Mouse (Mus musculus) spleen, adult 2 months (tissue): ENCODE measurements around the gene Evi5l. TPM values are rescaled to one million over a fixed set of nuclear protein-coding genes. Genes with fewer than 3 reads are reported as not detected.

Experiments
- DNase-seq, 2 experiments: peaks; one replicate each; pipeline versions ENCODE4 v3.0.0 to v3.0.0-alpha.2; 2012 to 2021; ENCODE audit warnings: low spot score in 2 of 2, low read depth in 1 of 2
- H3K27ac ChIP-seq: fragments of 200-500 bp; 2 replicates; pipeline ENCODE4 v1.5.1; 2012; ENCODE audit warnings: low read length, inconsistent platforms; ENCODE audit not compliant: insufficient read depth
- H3K27me3 ChIP-seq: fragments of 200-500 bp; 2 replicates; pipeline ENCODE4 v1.6.1; 2012; ENCODE audit warnings: mild to moderate bottlenecking, moderate library complexity, low read length, inconsistent platforms; ENCODE audit not compliant: control insufficient read depth, insufficient read depth
- H3K36me3 ChIP-seq: fragments of 200-500 bp; 2 replicates; pipeline ENCODE4 v1.6.1; 2012; ENCODE audit warnings: mild to moderate bottlenecking, low read length, inconsistent platforms; ENCODE audit not compliant: control insufficient read depth, insufficient read depth
- H3K4me1 ChIP-seq: fragments of 200-500 bp; 2 replicates; pipeline ENCODE4 v1.6.1; 2011; ENCODE audit warnings: inconsistent platforms; ENCODE audit not compliant: control insufficient read depth, insufficient read depth, insufficient read length
- H3K4me3 ChIP-seq: fragments of 200-500 bp; 2 replicates; pipeline ENCODE4 v1.5.1; 2011; ENCODE audit warnings: mild to moderate bottlenecking, inconsistent platforms; ENCODE audit not compliant: insufficient read depth, insufficient read length; ENCODE audit errors: extremely low read depth
- CTCF ChIP-seq: fragments of 200-500 bp; IDR thresholded peaks from 2 replicates; pipeline ENCODE4 v1.5.1; 2011; ENCODE audit warnings: mild to moderate bottlenecking, inconsistent platforms; ENCODE audit not compliant: insufficient read depth, insufficient read length, insufficient replicate concordance; ENCODE audit errors: extremely low read depth
- POLR2A ChIP-seq: fragments of 200-500 bp; IDR thresholded peaks from 2 replicates; pipeline ENCODE4 v1.6.1; 2011; ENCODE audit warnings: low read depth, low read length, inconsistent platforms
- WGBS: fragments of 180-500 bp; shearing (Covaris S2); methylation state at CpG from one replicate; pipeline ENCODE4 v1.1.7; 2018; 5-methylcytosine and 5-hydroxymethylcytosine counted together
- polyA plus RNA-seq: library from polyadenylated mRNA; depleted of rRNA; stranded (reverse); fragments of >200 nt; gene quantifications from 2 replicates; pipeline ENCODE4 v1.2.3, GENCODE M21; 2012

Gene Evi5l
- polyA plus RNA-seq, 1 experiment, result 12.9 TPM

- H3K27ac ChIP-seq, result no peak overlapping the region
Measured at GRCm38 (mm10) chr8:4186151-4186550, 19.8 kb downstream of the Evi5l start.

DNA sequence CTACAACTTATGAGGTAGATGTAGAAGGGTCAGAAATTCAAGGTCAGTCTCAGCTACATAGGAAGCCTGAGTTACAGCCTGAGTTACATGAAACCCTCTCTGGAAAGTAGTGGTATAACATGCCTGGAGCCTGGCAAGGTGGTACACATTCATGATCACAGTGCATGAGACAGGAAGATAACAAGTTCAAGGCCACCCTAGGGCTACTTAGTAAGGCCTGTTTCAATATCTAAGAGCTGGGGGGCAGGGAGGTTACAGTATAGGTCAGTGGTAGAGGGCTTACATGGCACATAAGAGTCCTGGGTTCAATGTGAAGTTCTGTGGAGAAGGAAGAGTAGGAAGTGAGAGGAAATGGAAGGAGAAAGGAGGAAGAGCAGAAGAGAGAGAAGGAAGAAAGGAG lies 22.2 kb downstream of the Evi5l start:
- H3K36me3 ChIP-seq, result peaks cover 4% of the 10 kb centered on the region
- H3K27ac ChIP-seq, result no peak overlapping the region
- no peak for DNase-seq
- H3K27me3 ChIP-seq, result no peaks in the 10 kb centered on the region
- TF ChIP-seq POLR2A, result no peak
- no peak for TF ChIP-seq CTCF
- no peak overlapping the region for H3K4me3 ChIP-seq
- H3K4me1 ChIP-seq, result peaks cover 2% of the 10 kb centered on the region; the same call in 1 of the 2 replicates

More at GRCm38 (mm10) chr8:4186151-4186550, 19.8 kb downstream of the Evi5l start:
- TF ChIP-seq POLR2A, result no peak
- TF ChIP-seq CTCF, result no peak
- Histone ChIP-seq H3K36me3 (peaks cover 4% of the 10 kb centered on the region), H3K27me3 (no peaks in the 10 kb centered on the region), H3K4me1 (no peaks in the 10 kb centered on the region), H3K4me3 (no peak overlapping the region)
- 92% methylated on average over 2 of the region's 2 CpGs for WGBS
- no peak for DNase-seq

GRCm38 (mm10) chr8:4189031-4189722 lies 22.8 kb downstream of the Evi5l start:
- H3K36me3 ChIP-seq, result peaks cover 4% of the 10 kb centered on the region
- no peaks in the 10 kb centered on the region for H3K27me3 ChIP-seq
- WGBS, result 69% methylated on average over 3 of the region's 3 CpGs
- peaks cover 2% of the 10 kb centered on the region; the same call in 1 of the 2 replicates for H3K4me1 ChIP-seq
- H3K27ac ChIP-seq, result no peak overlapping the region
- no peak for TF ChIP-seq POLR2A
- TF ChIP-seq CTCF, result no peak
- no peak overlapping the region for H3K4me3 ChIP-seq
- DNase-seq, result no peak

DNA sequence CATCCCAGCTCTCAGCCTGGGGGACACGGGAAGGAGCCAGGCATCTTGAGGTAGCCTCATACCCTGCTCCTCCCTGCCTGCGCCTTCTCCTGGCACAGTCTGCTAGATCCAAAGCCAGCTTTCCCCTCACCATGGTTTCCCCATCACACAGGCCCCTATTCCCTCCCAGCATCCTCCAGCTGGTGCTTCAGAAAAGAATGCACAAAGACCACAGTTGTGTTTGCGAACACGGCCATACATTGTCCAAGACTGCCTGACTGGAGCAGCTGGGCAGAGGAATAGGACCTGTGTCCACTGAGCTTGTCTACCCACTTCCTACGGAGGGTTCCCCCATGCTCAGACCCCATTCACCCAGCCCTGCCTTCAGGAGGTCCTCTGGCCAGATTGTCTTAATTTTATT lies 25.9 kb downstream of the Evi5l start:
- Histone ChIP-seq H3K36me3 (peaks cover 2% of the 10 kb centered on the region), H3K27ac (no peak overlapping the region), H3K27me3 (no peaks in the 10 kb centered on the region), H3K4me1 (peaks cover 2% of the 10 kb centered on the region; the same call in 1 of the 2 replicates), H3K4me3 (no peak overlapping the region)
- TF ChIP-seq POLR2A (no peak), CTCF (no peak)
- no peak for DNase-seq
- 93% methylated on average over 5 of the region's 5 CpGs for WGBS

GRCm38 (mm10) chr8:4192807-4193587 lies 26.6 kb downstream of the Evi5l start:
- H3K27ac ChIP-seq, result no peak overlapping the region
- H3K36me3 ChIP-seq, result no peaks in the 10 kb centered on the region; the same call in 1 of the 2 replicates
- TF ChIP-seq POLR2A (no peak), CTCF (peak; percentile 88)
- H3K4me3 ChIP-seq, result no peak overlapping the region
- H3K27me3 ChIP-seq, result no peaks in the 10 kb centered on the region
- WGBS, result 21% methylated on average over 18 of the region's 18 CpGs
- H3K4me1 ChIP-seq, result peaks cover 2% of the 10 kb centered on the region; the same call in 1 of the 2 replicates
- peak; percentile 41 to 80 for DNase-seq

DNA sequence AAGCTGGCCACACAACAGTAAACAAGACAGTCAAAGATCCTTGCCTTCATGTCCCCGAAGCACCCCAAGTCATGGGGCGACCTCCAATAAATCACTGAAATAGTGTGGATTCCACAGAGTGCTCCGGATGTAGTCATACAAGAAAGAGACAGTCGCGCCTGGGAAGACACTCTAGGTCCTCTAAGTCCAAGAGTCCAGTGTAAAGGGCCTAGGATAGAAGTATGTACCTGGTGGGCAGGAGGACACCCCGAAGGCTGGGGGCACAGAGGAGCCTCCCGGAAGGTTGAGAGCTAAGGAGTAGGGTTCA lies 27.2 kb downstream of the Evi5l start:
- no peak for DNase-seq
- TF ChIP-seq POLR2A (no peak), CTCF (no peak)
- peaks cover 2% of the 10 kb centered on the region; the same call in 1 of the 2 replicates for H3K4me1 ChIP-seq
- 68% methylated on average over 7 of the region's 7 CpGs for WGBS
- H3K4me3 ChIP-seq, result no peak overlapping the region
- H3K27me3 ChIP-seq, result no peaks in the 10 kb centered on the region
- no peak overlapping the region for H3K27ac ChIP-seq
- H3K36me3 ChIP-seq, result no peaks in the 10 kb centered on the region
